Mouse (Mus musculus) colon, adult 2 months (tissue): ENCODE results near the gene Gorasp1. TPM values are rescaled to one million over a fixed set of nuclear protein-coding genes. Genes with fewer than 3 reads are reported as not detected.

Experiments
- polyA plus RNA-seq: library from polyadenylated mRNA; depleted of rRNA; stranded (reverse); fragments of >200 nt; gene quantifications from 2 replicates; pipeline ENCODE4 v1.2.3, GENCODE M21; 2012; rRNA removed

The Gorasp1 gene
- 33.7 and 36.2 TPM in 2 replicates for polyA plus RNA-seq

DNA sequence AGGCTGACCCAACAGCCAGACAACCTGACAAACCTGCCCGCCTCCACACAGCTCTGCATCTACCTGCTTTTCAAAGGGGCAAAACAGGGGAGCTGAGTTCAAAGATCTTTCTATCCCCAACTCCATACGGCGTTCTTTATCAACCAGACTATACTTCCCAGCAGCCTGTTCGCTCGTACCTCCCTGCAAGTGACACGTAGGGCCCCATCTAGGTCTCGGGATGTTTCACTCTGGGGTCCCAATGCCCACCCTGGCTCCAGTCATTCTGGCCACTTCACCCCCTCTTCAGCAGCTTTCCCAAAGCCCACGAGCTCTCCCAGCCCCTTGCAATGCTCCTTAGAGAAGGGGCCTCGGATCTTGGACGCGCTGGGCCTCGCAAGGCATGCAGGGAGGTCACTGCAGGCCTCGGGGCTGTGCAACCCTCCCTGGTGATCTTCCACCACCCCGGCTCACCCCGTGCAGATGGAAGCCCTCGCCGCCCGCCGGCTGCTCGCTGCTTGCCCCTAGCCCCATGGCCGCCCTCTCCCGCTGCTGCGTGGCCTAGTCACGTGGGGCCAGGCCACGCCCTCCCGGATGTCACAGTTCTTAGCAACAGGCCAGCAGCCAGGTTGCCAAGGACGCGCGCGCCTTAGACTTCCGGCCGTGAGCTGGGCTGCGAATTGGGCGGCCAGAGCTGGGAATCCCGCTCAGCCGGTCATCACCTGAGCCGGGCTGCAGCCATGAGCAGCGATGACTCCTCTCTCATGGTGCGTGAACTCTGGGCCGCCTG lies at the start of gene Gorasp1, which contains the start of gene Ttc21a:
Gene Gorasp1 (minus strand): TSS at position 561 of the 769 bp plus-strand sequence.
Gene Ttc21a (plus strand): TSS at position 602 of the 769 bp plus-strand sequence.

DNA sequence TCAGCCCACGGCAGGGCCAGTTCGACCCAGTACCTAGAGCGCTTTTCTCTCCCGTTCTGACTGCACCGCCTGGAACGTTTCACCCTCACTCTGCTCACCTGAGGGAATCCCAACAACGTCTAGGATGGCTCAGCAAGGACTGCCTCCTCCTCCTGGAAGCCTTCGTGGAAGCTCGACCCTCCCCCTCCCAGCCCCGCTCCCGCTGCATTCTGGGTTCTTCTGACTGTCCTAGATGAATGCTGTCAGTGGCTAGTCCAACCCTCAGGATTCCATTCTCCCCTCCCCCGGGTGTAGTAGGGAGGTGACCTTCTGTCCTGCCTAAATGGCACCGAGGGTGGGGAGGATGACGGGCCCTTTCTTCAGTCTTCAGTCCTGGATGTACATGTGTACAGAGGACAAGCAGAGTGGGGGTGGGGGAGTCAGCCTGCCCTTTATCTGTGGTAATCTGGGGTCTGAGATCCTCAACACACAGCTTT lies 47.2 kb upstream of the Gorasp1 start, which contains the start of gene Csrnp1:
Gene Csrnp1 (minus strand): TSS at position 123 of the 476 bp plus-strand sequence.

DNA sequence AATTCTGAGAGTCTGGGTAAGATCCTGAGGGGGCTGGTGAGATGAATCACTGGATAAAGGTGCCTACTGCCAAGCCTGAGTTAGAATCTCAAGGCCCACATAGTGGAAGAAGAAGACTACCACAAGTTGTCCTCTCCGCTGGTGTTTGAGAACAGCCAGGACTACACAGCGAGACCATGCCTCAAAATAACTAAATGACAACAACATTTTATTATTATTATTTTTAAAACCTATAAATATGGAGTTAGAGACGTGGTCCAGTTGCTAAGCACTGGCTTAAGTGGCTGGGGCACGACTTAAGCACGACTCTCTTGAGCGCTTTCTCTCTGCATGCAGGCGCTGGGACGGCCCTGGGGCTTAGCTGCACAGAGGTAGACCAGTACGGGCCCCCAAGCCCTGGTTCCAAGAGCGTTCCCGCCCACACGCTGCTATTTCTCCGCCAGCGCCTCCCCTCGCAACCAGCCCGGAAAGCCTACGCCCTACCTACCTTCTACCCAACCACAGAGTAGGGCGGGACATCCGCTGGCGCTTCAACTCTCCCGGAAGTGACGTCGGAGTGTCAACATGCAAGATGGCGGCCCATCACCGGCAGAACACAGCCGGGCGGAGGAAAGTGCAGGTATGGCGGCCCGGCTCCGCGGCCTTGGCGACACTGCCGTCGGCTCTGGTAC lies 42.9 kb downstream of the Gorasp1 start, which contains the start of gene Wdr48:
Gene Wdr48 (plus strand): TSS at position 540 of the 671 bp plus-strand sequence.

Other genes with a start within 250 kb of the Gorasp1 start
- gene Scn10a, start 218.2 kb downstream of the Gorasp1 start, polyA plus RNA-seq = 0.01 TPM in 1 of 2 replicates, not detected in the other
- gene Scn11a, start 112.1 kb downstream of the Gorasp1 start, polyA plus RNA-seq = 0.22 and 0.27 TPM in 2 replicates
- gene Wdr48, start 42.7 kb downstream of the Gorasp1 start, polyA plus RNA-seq = 42.1 and 53.5 TPM in 2 replicates
- 0.07 and 0.12 TPM in 2 replicates for gene Ttc21a, start within 50 bp of the Gorasp1 start, polyA plus RNA-seq
- 21.3 and 27.3 TPM in 2 replicates for gene Csrnp1, start 47.1 kb upstream of the Gorasp1 start, polyA plus RNA-seq
- gene Xirp1, start 86.0 kb upstream of the Gorasp1 start, polyA plus RNA-seq = 0.08 and 0.15 TPM in 2 replicates
- gene Cx3cr1, start 132.3 kb upstream of the Gorasp1 start, polyA plus RNA-seq = 7.0 and 10.8 TPM in 2 replicates
- 0.22 and 0.31 TPM in 2 replicates for gene Ccr8, start 154.5 kb upstream of the Gorasp1 start, polyA plus RNA-seq
- gene Slc25a38, start 172.8 kb upstream of the Gorasp1 start, polyA plus RNA-seq = 21.2 and 29.7 TPM in 2 replicates
- 2,125 and 2,310 TPM in 2 replicates for gene Rpsa, start 190.1 kb upstream of the Gorasp1 start, polyA plus RNA-seq
- gene Mobp, start 212.1 kb upstream of the Gorasp1 start, polyA plus RNA-seq = not detected in 2 replicates